Mouse (Mus musculus) right cerebral cortex, adult 18-20 months (tissue): Measurements from ENCODE around the gene Utp18.

Experiments used
- DNase-seq: peaks from one replicate; pipeline ENCODE4 v3.0.0; 2022; ENCODE audit warnings: mixed read lengths

Utp18 gene

GRCm38 (mm10) chr11:93828619-93829326, 56.8 kb downstream of the Utp18 start:
- DNase-seq = no peak

GRCm38 (mm10) chr11:93822261-93822660, 63.3 kb downstream of the Utp18 start:
- no peak for DNase-seq

- DNase-seq = no peak
These were observed 64.0 kb downstream of the Utp18 start for GRCm38 (mm10) chr11:93821533-93821932.

- DNase-seq = no peak
These were observed 67.4 kb downstream of the Utp18 start for GRCm38 (mm10) chr11:93817966-93818738.

- DNase-seq = no peak
These were observed 72.6 kb downstream of the Utp18 start for GRCm38 (mm10) chr11:93812955-93813354.

- DNase-seq = peak; percentile 77
These were observed 73.3 kb downstream of the Utp18 start for GRCm38 (mm10) chr11:93812125-93812868.
